8 mouse cellular contexts compared by ENCODE assay signal in the genomic region with DNA sequence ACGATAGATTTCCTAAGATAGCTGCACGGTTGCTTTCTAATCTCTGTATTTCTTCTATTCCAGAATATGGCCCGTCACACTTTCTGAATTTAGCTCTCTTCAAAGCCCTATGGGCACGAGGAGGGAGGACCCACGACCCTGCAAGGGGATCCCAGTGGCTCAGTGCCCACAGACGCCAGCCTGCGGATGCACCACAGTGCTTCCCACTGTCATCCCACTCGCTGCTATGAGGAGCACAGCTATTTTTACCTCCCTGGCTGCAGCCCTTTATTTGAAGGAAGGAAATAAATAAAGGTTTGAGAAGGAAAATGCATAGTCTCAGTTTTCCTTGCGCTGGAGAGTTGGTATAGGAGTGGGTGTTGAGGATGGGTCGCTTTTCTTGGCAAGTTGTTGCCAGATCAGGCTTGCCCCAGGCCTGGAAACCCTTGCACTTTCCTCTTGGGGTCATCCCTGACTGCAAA. TPM values are rescaled to one million over a fixed set of nuclear protein-coding genes. Genes with fewer than 3 reads are reported as not detected.
DNase-seq lines count a peak whose midpoint lies in the region; TF ChIP-seq lines count a peak whose summit lies in the region.

No protein-coding gene starts in this region.

- no peak for DNase-seq in gastrocnemius, adult 2 months
- DNase-seq in gastrocnemius, postnatal 4 days (ENCODE audit: low spot score in 2 of 2), result no peak
- peak; percentile 35 for DNase-seq in cerebellum, adult 11 months
- DNase-seq in frontal cortex, postnatal 14 days (ENCODE audit: low spot score in 2 of 2), result peak; percentile 27 to 42
- DNase-seq in left cerebral cortex, postnatal 4 days, result peak; percentile 10
- DNase-seq in right cerebral cortex, postnatal 36 days (ENCODE audit: low spot score in 2 of 2), result peak; percentile 49 to 61
- DNase-seq in embryo, embryonic 10 days (ENCODE audit: low spot score), result no peak
- no peak for DNase-seq in ovary, postnatal 10 days (ENCODE audit: low spot score)

- peak overlapping the region; percentile 75; the same call in 1 of the 2 replicates for H3K4me3 ChIP-seq in gastrocnemius, adult 2 months

- intact Hi-C loops in gastrocnemius, adult 2 months (cut with DNase I), result no loop called here
- intact Hi-C loops in left cerebral cortex, postnatal 4 days (cut with DNase I), result loop anchor here (10.0 kb wide), 1 partner anchor 170 kb away; the partner anchor contains the start of gene Zdbf2

- no peak for TF ChIP-seq CTCF in gastrocnemius, adult 2 months (IDR thresholded peaks at IDR 0.05)

- H3K27ac ChIP-seq in gastrocnemius, adult 2 months, result no peak overlapping the region

RNA-seq across cellular contexts. Expression of gene Adam23, which starts 0.5 kb away (rescaled TPM):
- total RNA-seq in gastrocnemius, adult 2 months (2021), result 1 to 10 TPM in 1 of 2 experiments, under 1 TPM in 1; 0.59 to 1.6 TPM
- 10 to 100 TPM; 25.9 to 28.7 TPM for total RNA-seq in gastrocnemius, postnatal 4 days (2021)
- 100 to 1,000 TPM; 130 to 142 TPM for total RNA-seq in left cerebral cortex, postnatal 4 days (2021)

Comparison
In these comparisons a context has a peak if more than half of its experiments do, and no peak if none do; other contexts are left out.
1. RNA of gene Adam23, which starts 0.5 kb away (total RNA-seq): 130 to 142 TPM in left cerebral cortex, postnatal 4 days and 25.9 to 28.7 TPM in gastrocnemius, postnatal 4 days; 0.59 to 1.6 TPM in gastrocnemius, adult 2 months; every median in the first group is over 10 times any median in the second.
2. DNase-seq: peak in cerebellum, adult 11 months (single experiment), frontal cortex, postnatal 14 days (2 of 2), left cerebral cortex, postnatal 4 days (single experiment) and right cerebral cortex, postnatal 36 days (2 of 2); none in gastrocnemius, adult 2 months (single experiment), gastrocnemius, postnatal 4 days (0 of 2), embryo, embryonic 10 days (single experiment) and ovary, postnatal 10 days (single experiment).